Mouse (Mus musculus) kidney, adult 2 months (tissue): ENCODE results near the gene Bcas2.

Experiments
- CTCF ChIP-seq: fragments of 200-500 bp; conservative IDR thresholded peaks from 2 replicates; pipeline ENCODE4 v1.5.1; 2011; ENCODE audit warnings: low read depth, mild to moderate bottlenecking, control low read depth, low read length, moderate library complexity, mixed read lengths; ENCODE audit not compliant: insufficient read depth, insufficient read length
- POLR2A ChIP-seq: fragments of 200-500 bp; IDR thresholded peaks from one replicate; pipeline ENCODE4 v1.6.1; 2011; ENCODE audit warnings: low read depth, low read length, control low read depth

GRCm38 (mm10) chr3:103128251-103128650, 43.2 kb upstream of the Bcas2 start:
- TF ChIP-seq CTCF (no peak), POLR2A (no peak)
